In genomic region chr2:115857123-115858080, GRCm38 (mm10) we compare ENCODE assay signal across 12 mouse cellular contexts.
DNase-seq lines count a peak whose midpoint lies in the region; ATAC-seq and TF ChIP-seq lines count a peak whose summit lies in the region.
"Had no signal": no experiment of that assay in that cellular context is flagged by ENCODE, and none has a peak within 500 bp of the region (broad histone marks: within the 10 kb centered on the region; RNA-seq: fewer than 3 reads in every experiment).

No protein-coding gene starts in this region.

- no peaks in the 10 kb centered on the region for H3K9me3 ChIP-seq in intestine, embryonic 14.5 days (ENCODE audit: control insufficient read depth, low read length)
- H3K9me3 ChIP-seq in intestine, postnatal 0 days (ENCODE audit: control insufficient read depth): no peaks in the 10 kb centered on the region
- no peaks in the 10 kb centered on the region for H3K9me3 ChIP-seq in forebrain, postnatal 0 days (ENCODE audit: low read length)

- H3K27ac ChIP-seq in intestine, embryonic 14.5 days (ENCODE audit: low read depth): peak overlapping the region; percentile 65
- no peak overlapping the region for H3K27ac ChIP-seq in intestine, postnatal 0 days (ENCODE audit: low read depth, low read length)
- H3K27ac ChIP-seq in forebrain, postnatal 0 days (ENCODE audit: low read depth, low read length): peak overlapping the region; percentile 88
- H3K27ac ChIP-seq: left cerebral cortex, adult 2 months had no signal

- H3K4me3 ChIP-seq in intestine, embryonic 14.5 days (ENCODE audit: low read depth, low read length): no peak overlapping the region
- no peak overlapping the region for H3K4me3 ChIP-seq in intestine, postnatal 0 days (ENCODE audit: low read depth, low read length)
- H3K4me3 ChIP-seq in forebrain, postnatal 0 days (ENCODE audit: low read depth, low read length): peak overlapping the region; percentile 7; the same call in 1 of the 2 replicates
- H3K4me3 ChIP-seq in myocyte: no peak overlapping the region

- no peaks in the 10 kb centered on the region for H3K79me2 ChIP-seq in myocyte (ENCODE audit: control insufficient read depth, insufficient read depth)

- ATAC-seq in intestine, embryonic 14.5 days (replicated peaks; ENCODE audit: low FRiP score, low TSS enrichment, low read depth): no peak
- no peak for ATAC-seq in intestine, postnatal 0 days
- no peak for ATAC-seq in forebrain, postnatal 0 days
- ATAC-seq in erythroblast, adult 5-6 weeks (replicated peaks; ENCODE audit: low FRiP score, poor library complexity, severe bottlenecking): no peak

- H3K4me1 ChIP-seq in intestine, embryonic 14.5 days (replicated peaks; ENCODE audit: control insufficient read depth, insufficient read depth, low read length): peaks cover 46% of the 10 kb centered on the region
- H3K4me1 ChIP-seq in intestine, postnatal 0 days (replicated peaks; ENCODE audit: control insufficient read depth, insufficient read depth, low read length): no peaks in the 10 kb centered on the region
- peaks cover 24% of the 10 kb centered on the region for H3K4me1 ChIP-seq in forebrain, postnatal 0 days (ENCODE audit: insufficient read depth)

- H3K9ac ChIP-seq in intestine, embryonic 14.5 days (ENCODE audit: low read length): no peak overlapping the region
- no peak overlapping the region for H3K9ac ChIP-seq in intestine, postnatal 0 days (ENCODE audit: low read depth, low read length)
- peak overlapping the region; percentile 45 for H3K9ac ChIP-seq in forebrain, postnatal 0 days

- WGBS in intestine, embryonic 14.5 days: 17% methylated on average over 11 of the region's 11 CpGs
- 37% methylated on average over 11 of the region's 11 CpGs for WGBS in intestine, postnatal 0 days
- 11% methylated on average over 11 of the region's 11 CpGs for WGBS in forebrain, postnatal 0 days

- intact Hi-C loops in left cerebral cortex, postnatal 36 days (cut with DNase I): loop anchor here (5.0 to 10.0 kb wide), 5 partner anchors 345 to 1233 kb away; no protein-coding TSS in a partner anchor

- no peak for TF ChIP-seq CTCF in intestine, postnatal 0 days (IDR thresholded peaks at IDR 0.05; ENCODE audit: low read depth)
- TF ChIP-seq CTCF in forebrain, postnatal 0 days (IDR thresholded peaks at IDR 0.05; ENCODE audit: low read depth): no peak

- H3K4me2 ChIP-seq in intestine, embryonic 14.5 days (ENCODE audit: low read length): no peak overlapping the region
- no peak overlapping the region for H3K4me2 ChIP-seq in intestine, postnatal 0 days (replicated peaks; ENCODE audit: low read depth)
- H3K4me2 ChIP-seq in forebrain, postnatal 0 days (ENCODE audit: low read depth): peak overlapping the region; percentile 48
- peak overlapping the region; percentile 82 for H3K4me2 ChIP-seq in myocyte (ENCODE audit: low read depth)

- H3K27me3 ChIP-seq in intestine, embryonic 14.5 days (replicated peaks; ENCODE audit: control insufficient read depth, insufficient read depth, low read length): peaks cover 28% of the 10 kb centered on the region
- peaks cover 79% of the 10 kb centered on the region for H3K27me3 ChIP-seq in intestine, postnatal 0 days (replicated peaks; ENCODE audit: control insufficient read depth, insufficient read depth, low read length)
- peaks cover 6% of the 10 kb centered on the region; the same call in 1 of the 2 replicates for H3K27me3 ChIP-seq in forebrain, postnatal 0 days (ENCODE audit: insufficient read depth, low read length)
- H3K27me3 ChIP-seq in myocyte (ENCODE audit: control insufficient read depth, insufficient read depth, insufficient read length): no peaks in the 10 kb centered on the region

- H3K36me3 ChIP-seq in intestine, embryonic 14.5 days (ENCODE audit: control insufficient read depth, insufficient read depth, low read length): no peaks in the 10 kb centered on the region
- no peaks in the 10 kb centered on the region for H3K36me3 ChIP-seq in intestine, postnatal 0 days (ENCODE audit: control insufficient read depth, insufficient read depth)
- H3K36me3 ChIP-seq in forebrain, postnatal 0 days (ENCODE audit: insufficient read depth): no peaks in the 10 kb centered on the region
- no peaks in the 10 kb centered on the region for H3K36me3 ChIP-seq in myocyte (ENCODE audit: control insufficient read depth, insufficient read depth)

- no peak for TF ChIP-seq POLR2A in myocyte (IDR thresholded peaks at IDR 0.05; ENCODE audit: insufficient read length, low read depth)

- H3ac ChIP-seq in myocyte (ENCODE audit: control insufficient read depth, insufficient read length): no peak overlapping the region

- no peak for DNase-seq in intestine, embryonic 14.5 days (ENCODE audit: low spot score)
- DNase-seq in embryo, embryonic 10 days (ENCODE audit: low spot score): peak; percentile 44
- peak; percentile 64 for DNase-seq in forebrain, postnatal 0 days
- no peak for DNase-seq in cerebellum, adult 18-20 months
- DNase-seq in left cerebral cortex, postnatal 36 days (ENCODE audit: low spot score in 2 of 2): no peak
- DNase-seq: adrenal gland, postnatal 10 days; gastrocnemius, postnatal 36 days; lung, adult 18-20 months had no signal

TF ChIP-seq in myocyte, 11 proteins besides CTCF, POLR2A, EP300 and RAD21:
- no peak for TF ChIP-seq TCF3 (IDR thresholded peaks at IDR 0.05; ENCODE audit: insufficient read length, low read depth)

Comparison
In these comparisons a context has a peak if more than half of its experiments do, and no peak if none do; other contexts are left out.
1. DNase-seq: peak in embryo, embryonic 10 days (single experiment) and forebrain, postnatal 0 days (single experiment); none in intestine, embryonic 14.5 days (single experiment), cerebellum, adult 18-20 months (0 of 2) and left cerebral cortex, postnatal 36 days (0 of 2).
2. H3K4me2 ChIP-seq: peak in forebrain, postnatal 0 days (single experiment) and myocyte (single experiment); none in intestine, embryonic 14.5 days (single experiment) and intestine, postnatal 0 days (single experiment).